Mouse (Mus musculus): ENCODE measurements around the gene Acap1.

Acap1 gene

DNA sequence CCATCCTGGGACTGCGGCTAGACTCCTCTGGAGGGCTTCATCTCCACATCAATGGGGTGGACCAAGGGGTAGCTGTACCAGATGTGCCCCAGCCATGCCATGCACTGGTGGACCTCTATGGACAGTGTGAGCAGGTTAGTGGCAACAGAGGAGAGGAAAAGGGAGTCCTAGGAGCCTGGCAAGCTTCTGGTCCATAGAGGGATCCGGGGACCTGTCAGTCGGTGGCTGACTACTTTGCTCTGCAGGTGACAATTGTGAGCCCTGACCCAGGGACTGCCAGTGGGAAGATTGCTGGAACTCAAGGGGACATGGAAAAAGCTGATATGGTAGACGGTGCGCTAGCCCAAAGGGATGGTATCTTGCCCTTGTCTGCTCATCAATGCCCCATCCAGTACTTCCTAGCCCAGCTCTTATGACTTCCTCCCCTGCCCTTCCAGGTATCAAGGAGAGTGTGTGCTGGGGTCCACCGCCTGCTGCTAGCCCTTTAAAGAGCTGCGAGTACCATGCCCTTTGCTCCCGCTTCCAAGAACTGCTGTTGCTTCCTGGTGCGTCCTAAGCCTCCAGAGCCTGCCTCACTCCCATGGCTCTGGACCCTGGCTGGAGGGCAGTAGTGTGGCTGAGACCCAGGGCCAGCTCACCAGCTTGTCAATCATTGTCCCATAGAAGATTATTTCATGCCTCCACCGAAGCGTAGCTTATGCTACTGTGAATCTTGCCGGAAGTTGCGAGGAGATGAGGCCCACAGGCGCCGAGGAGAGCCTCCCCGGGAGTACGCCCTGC is 15.6 kb upstream of the Acap1 start:
- in situ Hi-C loops (cut with MboI; ENCODE audit: unreplicated experiment in 2 of 2), result no loop called here

DNA sequence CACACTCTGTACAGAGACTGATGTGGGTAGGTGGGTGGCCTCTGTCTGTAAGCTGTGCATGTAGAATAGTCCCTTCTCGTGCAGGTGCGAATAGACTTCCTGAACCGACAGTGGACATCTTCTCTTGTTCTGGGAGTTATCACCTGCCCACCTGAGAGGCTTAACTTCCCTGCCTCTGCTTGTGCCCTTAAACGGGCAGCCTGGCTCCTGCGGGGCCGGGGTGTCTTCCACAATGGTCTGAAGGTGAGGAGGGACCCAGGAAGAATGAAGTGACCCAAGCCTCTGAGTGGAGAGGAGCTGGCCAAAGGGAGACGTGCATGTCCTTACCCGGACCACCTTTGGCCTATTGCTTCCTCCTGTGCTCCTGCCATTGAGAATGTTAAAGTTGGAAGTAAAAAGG is 14.8 kb upstream of the Acap1 start:
- in situ Hi-C loops (cut with MboI; ENCODE audit: unreplicated experiment in 2 of 2), result no loop called here

DNA sequence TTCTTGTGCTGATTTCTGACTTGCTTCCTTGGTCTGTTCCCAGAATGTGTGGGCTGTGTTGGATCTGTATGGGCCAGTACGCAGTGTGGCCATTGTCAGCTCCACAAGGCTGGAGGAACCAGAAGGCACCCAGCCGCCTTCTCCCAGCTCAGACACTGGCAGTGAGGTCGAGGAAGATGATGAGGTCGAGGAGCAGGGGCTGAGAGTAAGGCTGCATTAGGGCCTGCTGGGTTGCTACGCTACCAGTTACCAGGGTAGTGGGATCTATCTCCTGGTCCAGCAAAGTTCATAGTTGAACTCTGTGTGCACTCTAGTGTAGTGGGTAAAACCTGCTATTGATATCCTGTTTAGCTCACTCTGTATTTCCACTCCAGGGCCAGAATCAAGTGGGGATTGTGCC is 13.8 kb upstream of the Acap1 start:
- in situ Hi-C loops (cut with MboI; ENCODE audit: unreplicated experiment in 2 of 2), result no loop called here

DNA sequence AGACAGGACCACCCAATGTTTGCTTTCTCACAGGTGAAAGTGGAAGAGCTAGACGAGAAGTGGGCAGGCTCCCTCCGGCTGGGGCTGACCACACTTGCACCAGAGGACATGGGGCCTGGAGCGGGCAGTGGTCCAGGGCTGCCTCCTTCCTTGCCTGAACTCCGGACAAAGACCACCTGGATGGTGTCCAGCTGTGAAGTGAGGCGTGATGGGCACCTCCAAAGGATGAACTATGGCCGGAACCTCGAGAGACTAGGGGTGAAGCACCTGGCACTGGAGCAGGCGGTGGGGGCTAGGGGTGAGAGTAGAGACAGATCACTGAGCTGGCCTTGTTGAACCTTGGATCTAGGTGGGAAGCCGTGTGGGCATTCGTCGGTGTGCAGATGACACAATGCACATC is 13.3 kb upstream of the Acap1 start:
- in situ Hi-C loops (cut with MboI; ENCODE audit: unreplicated experiment in 2 of 2), result no loop called here

DNA sequence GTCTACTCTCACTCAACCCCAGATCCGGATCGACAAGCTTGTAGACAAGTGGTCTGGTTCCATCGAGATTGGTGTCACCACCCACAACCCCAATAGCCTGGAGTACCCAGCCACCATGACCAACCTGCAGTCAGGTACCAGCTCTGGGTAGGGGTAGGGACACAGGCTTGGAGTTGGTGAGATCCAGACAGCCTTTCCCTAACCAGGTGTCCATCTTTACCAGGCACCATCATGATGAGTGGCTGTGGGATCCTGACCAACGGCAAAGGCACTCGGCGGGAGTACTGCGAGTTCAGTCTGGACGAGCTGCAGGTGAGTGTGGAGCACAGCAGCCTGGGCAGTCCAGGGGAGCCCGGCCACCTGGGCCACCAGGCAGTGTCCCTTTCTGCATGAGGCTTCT is 9.0 kb upstream of the Acap1 start:
- in situ Hi-C loops (cut with MboI; ENCODE audit: unreplicated experiment in 2 of 2), result no loop called here

DNA sequence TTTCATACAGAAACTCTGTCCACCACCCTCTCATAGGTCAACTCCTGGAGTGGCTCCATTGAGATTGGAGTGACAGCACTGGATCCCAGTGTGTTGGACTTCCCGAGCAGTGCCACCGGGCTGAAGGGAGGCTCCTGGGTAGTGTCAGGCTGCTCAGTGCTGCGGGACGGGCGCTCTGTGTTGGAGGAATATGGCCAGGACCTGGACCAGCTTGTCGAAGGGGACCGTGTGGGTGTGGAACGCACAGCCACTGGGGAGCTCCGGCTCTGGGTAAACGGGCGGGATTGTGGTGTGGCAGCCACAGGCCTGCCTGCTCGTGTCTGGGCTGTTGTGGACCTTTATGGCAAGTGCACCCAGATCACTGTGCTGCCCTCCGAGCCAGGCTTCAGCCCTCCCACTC is 7.6 kb upstream of the Acap1 start:
- in situ Hi-C loops (cut with MboI; ENCODE audit: unreplicated experiment in 2 of 2), result no loop called here

DNA sequence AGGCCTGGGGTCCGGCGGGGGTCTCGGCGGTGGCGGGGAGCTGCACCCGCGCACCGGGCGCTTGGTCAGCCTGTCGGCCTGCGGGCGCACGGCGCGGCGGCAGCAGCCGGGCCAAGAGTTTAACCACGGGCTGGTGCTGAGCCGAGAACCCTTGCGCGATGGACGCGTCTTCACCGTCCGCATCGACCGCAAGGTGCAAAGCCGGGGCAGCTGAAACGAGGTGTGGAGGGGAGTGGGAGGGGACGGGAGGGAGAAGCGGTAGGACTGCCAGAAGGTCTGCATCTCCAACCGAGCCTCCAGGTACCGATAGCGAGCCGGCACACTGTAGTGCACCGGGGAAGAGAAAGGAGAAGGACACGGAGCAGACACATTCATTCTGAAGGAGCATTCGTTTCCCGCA is 6.7 kb upstream of the Acap1 start:
- in situ Hi-C loops (cut with MboI; ENCODE audit: unreplicated experiment in 2 of 2), result no loop called here

DNA sequence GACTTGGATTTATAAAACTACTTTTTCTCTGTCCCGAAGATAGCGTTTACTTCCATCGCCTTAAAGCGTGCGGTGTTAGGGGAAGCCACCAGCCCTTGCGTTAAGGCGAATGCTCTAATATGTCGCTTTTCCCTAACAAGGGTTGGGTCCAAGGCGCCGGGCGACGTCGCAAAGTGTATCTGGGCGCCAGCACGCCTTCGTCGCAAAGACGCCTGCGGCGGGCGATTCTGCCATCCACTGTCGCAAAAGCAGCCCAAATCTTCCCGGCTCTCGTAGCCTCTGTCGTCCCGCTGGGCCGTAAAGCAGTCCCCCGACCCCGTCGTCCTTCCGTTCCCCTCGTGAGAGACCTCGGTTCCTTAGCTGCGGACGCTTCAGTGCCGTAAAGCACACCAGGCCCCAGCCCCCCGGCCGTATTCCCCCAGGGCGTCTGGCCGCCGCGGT is 6.1 kb upstream of the Acap1 start:
- in situ Hi-C loops (cut with MboI; ENCODE audit: unreplicated experiment in 2 of 2), result no loop called here

DNA sequence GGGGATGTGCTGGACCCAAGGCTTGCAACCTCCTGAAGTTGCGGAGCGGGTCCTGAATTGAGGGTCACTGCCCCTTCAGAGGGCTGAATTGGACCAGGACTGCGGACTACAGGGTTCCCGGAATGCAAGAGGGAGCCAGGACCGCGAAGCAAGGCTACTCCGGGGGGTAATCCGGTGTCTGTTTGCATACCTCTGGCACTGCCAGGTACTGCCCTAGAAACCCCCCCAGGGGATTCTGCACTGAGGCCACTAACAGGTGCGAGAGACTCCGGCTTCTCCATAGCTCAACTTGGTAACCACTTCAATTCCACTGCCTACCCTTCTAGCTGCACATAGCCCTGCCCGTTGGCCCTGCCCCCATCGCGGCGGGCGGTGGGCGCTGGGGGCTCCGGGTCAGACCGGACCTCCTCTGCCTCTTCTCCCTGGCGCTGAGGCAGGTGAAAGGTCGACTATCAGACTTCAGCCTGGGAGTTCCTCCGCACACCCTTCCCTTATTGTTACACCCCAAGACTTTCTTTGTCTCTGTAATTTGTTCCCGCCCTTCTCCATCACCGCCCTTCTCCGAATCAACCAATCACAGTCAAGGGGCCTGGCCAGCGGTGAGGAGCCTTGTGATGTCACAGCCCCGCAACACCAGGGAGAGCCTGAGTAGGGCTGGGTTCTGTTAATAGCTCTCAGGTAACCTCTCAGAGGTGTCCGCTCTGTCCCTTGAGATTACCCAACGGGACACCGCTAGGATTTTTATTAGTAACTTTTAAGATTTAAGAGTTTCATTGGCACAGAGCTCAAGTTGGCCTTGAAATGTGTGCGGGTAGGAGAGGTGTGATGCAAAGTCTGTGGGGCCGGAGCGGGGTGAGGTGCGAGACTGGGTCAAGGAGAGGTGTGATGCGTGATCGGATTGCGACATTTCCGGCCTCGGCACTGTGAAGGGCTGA is 5.4 kb upstream of the Acap1 start, which contains the start of the genes 2810408A11Rik and Neurl4:
2810408A11Rik (minus strand) TSS at position 517 of the 935 bp plus-strand sequence.
Neurl4 (plus strand) TSS at position 602 of the 935 bp plus-strand sequence.
- in situ Hi-C loops (cut with MboI; ENCODE audit: unreplicated experiment in 2 of 2), result no loop called here

DNA sequence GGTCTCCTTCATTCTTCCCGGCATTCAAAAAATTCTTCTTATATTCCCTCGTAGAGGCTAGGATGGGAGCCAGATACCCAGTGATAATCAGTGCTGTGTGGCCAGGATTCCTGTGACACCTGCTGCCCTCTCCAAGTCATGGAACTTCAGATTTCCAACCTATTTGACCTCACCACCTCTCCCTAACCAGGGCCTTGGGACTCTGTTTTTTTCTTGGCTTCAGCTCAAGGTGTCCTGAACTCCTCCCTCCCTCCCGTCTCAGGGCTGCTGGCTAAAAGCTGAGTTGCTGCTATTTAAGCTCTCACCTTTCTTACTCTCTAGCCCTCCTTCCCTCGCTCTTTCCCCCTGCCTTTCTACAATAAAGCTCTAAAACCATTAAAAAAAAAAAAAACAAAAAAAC is 4.5 kb upstream of the Acap1 start:
- in situ Hi-C loops (cut with MboI; ENCODE audit: unreplicated experiment in 2 of 2), result no loop called here

DNA sequence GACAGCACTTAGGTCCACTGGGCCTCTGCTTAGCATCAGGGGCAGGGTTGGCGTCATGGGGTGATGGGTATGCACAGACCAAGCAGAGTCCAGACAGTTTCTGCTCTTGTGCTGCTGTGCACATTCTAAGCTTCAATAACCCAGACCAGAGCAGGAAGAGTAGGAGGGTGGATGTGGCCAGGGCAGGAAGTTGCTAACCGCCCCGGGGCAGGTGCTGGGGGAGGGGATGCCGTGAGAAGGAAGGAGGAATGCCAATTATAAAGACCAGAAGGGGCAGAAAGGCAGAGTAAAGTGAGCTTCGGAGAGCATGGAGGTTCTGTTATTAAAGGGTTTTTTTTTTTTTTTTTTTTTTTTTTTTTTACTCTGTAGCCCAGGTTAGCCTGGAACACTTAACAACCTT is 668 bp downstream of the Acap1 start:
- in situ Hi-C loops (cut with MboI; ENCODE audit: unreplicated experiment in 2 of 2), result no loop called here

DNA sequence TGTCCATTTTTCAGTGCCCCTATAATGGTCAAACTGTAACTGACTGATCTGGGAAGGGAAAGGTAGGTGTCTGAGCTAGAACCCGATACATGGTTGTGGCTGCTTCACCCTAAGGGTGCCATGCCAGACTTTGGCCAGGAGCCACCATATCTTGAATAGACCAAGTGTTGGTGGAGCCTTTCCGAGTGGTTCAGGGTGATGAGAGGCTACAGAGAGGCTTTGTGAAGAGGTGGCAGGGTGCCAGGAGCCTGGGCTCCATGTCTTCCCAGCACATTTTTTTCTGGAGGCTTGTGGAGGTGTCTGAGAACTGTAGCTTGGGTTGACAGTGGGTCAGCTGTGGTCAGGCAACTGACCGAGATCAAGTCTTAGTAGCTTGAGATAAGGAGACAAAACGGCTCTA is 3.9 kb downstream of the Acap1 start:
- in situ Hi-C loops (cut with MboI; ENCODE audit: unreplicated experiment in 2 of 2), result no loop called here

DNA sequence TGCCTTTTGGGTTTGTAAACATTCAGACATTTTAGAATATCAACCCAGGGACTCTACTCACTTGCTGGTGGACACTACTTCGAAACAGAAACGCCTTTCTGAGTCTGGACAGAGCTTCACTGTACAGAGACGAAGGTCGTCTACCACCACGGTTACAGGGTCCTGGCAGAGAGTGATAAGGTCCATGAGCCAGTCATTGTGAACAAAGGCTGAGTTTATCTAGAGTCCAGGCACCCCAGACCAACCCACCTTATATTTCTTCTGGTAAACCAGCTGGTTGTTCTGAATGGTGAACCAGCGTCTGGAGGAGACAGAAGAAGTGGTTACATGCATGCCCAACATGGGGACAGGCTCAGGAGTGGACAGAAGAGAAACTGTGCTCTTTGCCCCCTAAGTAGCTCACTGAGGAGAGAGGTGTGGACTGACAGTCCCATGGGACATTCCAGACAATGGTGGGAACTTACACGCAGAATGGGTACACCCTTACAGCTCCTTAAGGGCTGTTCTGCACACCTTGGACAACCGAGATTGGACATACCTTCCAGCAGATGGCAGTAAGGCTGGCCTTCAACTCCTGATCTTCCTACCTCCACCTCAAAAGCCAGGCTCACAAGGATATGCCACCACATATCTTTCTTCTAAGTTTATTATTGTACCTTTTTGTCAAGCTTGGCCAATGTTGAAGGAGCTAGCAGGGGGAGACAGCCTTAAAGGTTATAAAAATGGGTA is 8.3 kb downstream of the Acap1 start:
- in situ Hi-C loops (cut with MboI; ENCODE audit: unreplicated experiment in 2 of 2), result no loop called here

DNA sequence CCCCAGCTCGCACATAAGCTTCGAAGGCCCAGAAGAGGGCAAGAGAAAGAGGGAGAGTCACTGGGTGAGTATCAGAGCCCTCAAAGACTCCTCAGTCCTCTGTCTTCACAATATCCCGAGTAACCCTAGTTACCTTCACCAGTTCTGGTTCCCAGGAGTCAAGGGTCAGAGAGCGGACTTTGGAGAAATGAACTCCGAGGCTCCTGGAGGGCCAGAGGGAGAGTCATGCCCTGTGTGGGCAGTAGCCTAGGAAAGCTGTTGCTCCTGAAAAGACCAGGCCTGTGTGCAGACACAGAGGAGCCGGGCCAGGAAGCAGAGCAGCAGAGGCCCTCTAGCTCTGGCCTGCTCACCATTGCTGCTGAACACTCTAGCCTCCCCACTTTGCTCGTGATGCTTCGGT is 10.7 kb downstream of the Acap1 start:
- in situ Hi-C loops (cut with MboI; ENCODE audit: unreplicated experiment in 2 of 2), result loop anchor here (5.0 kb wide), 1 partner anchor 38 kb away; the partner anchor contains the start of gene Eif5a (in 2 of the 2)

DNA sequence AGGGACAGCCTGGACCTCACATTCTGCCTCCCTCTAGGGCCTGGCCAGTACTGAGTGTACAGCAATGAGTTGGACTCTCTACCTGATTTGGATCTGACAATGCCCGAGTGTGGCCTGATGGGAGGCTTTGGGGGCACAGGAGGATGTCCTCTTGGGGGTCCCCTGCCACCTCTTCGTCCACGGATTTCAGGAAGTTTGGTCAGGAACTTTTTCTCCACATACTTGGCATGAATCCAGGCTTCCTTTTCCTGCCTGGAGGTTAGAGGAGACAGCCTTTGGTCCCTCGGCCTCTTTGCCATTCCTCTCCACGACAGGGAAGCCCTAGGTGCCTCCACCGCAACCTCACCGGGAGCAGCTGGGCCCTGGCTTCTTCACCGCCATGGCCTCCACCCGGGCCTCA is 11.1 kb downstream of the Acap1 start:
- in situ Hi-C loops (cut with MboI; ENCODE audit: unreplicated experiment in 2 of 2), result loop anchor here (5.0 kb wide), 1 partner anchor 38 kb away; the partner anchor contains the start of gene Eif5a (in 2 of the 2)

DNA sequence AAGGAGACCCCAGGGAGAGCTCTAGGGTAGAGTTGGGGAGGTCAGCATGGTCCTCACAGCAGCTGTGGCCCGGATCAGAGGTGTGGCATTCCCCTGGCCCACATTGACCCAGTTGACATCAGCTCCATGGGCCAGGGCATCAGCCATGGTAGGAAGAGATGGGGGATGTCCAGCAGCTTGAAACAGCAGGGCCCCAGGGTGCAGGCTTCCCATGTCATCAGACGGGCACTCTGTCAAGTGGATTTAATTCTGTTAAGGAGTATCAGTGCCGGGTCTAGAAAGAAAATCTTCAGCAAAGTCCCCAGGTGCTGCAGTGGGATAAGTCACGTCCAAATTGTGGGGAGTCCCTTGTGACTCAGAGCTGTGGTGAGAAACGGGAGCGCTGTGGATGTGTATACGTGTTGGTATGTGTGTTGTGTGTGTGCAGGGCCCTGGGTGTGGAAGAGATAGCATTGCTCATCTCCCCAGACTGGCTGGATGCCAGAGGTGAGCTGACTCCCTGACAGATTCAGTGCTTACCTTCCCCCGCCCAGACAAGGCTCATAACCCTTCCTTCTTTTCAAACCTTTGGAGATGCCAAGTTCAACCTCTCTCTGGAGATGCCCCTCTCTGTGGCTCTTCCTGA is 11.7 kb downstream of the Acap1 start:
- in situ Hi-C loops (cut with MboI; ENCODE audit: unreplicated experiment in 2 of 2), result loop anchor here (5.0 kb wide), 1 partner anchor 39 kb away; the partner anchor contains the start of gene Eif5a (in 2 of the 2)

DNA sequence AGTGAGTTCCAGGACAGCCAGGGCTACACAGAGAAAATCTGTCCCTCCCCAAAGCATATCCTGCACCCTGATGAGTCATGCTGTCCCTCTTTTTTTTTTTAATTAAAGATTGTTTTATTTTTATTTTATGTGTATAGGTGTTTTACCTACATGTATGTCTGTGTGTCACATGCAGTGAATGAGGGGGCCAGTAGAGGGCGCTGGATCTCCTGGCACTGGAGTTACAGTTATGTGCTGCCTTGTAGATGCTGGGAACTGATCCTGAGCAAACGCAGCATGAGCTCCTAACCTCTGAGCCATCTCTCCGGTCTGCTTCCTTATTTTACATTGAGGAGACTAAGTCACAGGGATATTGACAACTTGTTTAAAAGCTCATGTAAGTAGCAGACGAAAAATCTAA is 12.3 kb downstream of the Acap1 start:
- in situ Hi-C loops (cut with MboI; ENCODE audit: unreplicated experiment in 2 of 2), result loop anchor here (5.0 kb wide), 1 partner anchor 39 kb away; the partner anchor contains the start of gene Eif5a (in 2 of the 2)

DNA sequence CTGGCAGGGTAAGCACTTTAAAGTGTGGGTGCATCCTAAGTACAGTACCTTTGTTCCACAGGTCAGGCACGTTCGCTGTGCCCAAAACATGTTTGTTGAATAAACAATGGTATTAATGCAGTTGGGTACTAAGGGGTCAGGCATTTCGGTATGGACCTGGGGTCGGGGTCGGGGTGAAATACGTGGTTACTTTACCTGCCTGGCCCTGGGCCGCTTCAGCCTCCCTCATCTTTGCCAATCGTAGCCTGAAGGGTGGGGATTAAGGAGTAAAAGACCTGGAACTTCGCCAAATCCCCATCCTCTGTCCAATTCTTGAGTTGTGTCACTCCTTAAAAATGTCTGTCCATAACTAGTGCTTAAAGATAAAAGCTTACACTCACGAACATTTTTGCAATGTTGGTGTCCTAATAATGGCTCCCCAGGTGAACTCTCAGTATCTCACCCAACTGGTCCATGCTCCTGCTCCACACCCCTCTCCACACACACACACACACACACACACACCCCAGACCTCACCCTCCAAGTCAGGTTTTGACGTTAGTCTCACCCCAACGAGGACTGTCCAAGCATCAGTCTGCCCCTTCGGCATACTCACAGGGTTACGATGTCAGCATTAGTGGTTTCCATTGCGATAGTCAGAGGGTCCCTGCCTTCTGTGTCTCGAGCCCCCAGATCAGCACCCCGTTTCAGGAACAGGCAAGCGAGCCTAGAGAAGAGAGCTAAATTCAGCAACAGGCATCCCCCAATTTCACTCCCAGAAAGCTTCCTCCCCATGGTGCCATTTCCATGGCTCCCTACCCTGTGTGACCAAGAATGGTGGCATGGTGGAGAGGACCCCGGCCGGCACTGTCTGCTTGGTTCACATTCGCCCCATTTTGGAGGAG is 13.3 kb downstream of the Acap1 start:
- in situ Hi-C loops (cut with MboI; ENCODE audit: unreplicated experiment in 2 of 2), result loop anchor here (5.0 kb wide), 1 partner anchor 40 kb away; the partner anchor contains the start of gene Eif5a (in 2 of the 2)
